Mouse (Mus musculus): ENCODE measurements around the gene Slamf1.
"Not testable (repeated sequence)": the region's sequence is repeated elsewhere in the genome, so short reads cannot be mapped to it uniquely, and the experiment has no call there.

The Slamf1 gene

DNA sequence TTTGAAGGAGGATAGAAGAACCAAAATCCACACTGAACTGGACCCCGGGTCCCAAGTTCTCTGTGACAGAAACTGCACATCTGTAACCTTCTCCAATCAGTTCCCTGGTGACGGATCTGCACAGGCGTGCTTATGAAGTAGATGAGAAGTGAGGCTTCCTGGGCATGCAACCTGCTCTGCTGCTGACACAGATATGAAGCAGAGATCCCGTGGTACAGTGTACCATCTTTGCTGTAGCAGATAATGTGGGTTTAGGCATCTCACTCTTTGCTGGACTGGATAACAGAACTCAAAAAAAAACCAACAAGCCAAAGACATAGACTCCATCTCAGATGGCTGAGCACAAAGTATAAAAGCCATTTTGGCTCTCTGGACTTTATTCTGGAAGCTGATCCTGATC, 32.7 kb downstream of the Slamf1 start:
- CTCF ChIA-PET, result interaction anchor here (0.6 kb wide), 1 partner anchor 232 kb away, joined by 10 read pairs; no protein-coding TSS in a partner anchor

DNA sequence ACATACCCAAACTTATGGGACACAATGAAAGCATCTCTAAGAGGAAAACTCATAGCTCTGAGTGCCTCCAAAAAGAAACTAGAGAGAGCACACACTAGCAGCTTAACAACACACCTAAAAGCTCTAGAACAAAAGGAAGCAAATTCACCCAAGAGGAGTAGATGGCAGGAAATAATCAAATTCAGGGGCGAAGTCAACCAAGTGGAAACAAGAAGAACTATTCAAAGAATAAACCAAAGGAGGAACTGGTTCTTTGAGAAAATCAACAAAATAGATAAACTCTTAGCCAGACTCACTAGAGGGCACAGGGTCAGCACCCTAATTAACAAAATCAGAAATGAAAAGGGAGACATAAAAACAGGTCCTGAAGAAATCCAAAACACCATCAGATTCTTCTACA, 44.1 kb downstream of the Slamf1 start:
- CTCF ChIA-PET, result not testable (repeated sequence)

DNA sequence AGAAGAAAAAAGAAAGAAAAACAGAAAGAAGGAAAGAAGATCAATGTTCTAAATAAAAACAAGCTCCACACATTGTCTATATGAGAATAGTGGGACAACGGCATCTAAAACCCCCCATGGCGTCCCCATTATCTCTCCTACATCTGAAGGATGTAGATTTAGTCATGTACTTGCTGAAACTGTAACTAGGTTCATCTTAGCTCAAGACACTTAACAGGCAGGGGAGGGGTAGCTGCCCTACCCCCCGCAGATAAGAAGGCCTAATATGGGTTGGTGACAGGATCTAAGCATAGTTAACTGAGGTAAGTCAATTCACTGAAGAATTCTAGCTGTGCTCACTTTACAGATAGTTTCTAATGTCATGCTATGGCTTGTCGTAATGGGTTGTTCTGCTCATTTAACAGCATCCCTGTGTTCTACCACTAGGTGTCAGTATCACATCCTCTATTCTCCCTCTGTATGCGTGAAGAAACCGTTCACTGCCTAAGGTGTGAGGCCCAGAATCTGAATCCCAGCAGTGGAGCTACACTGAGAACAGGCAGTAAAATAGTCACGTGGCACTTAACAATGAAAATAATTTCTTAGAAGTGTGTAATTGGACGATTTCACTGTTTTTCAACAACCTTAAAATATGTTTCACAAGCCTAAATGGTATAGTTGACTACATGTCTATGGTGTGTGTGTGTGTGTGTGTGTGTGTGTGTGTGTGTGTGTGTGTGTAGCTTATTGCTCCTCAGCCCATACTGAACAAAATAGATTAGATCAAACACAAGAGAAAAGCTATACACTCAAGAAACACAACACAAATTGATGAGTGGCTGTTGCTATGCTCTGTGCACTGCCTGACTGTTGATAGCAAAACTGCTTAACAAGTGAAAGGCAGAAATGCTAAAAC, 48.9 kb downstream of the Slamf1 start:
- CTCF ChIA-PET, result interaction anchor here (0.6 to 1.7 kb wide), 3 partner anchors 135 to 600 kb away, joined by 4 read pairs; no protein-coding TSS in a partner anchor

DNA sequence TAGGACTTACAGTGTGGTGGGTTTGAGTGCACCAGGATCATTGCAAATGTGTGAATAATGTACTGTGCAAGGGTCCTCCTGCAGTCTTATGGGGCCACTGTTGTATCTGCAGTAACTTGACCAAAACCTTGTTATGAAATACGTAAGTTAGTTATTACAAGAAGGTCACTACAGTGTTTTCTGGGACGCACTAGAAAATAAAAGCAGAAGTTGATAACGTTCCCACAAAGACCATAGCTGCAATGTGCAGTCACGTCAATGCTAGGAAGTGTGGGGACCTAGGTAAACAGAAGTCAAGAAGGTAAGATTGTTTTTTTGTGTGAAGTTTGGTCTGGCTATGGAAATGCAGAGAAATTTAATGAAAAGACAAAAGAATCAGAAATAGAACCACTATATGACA, 50.1 kb downstream of the Slamf1 start:
- CTCF ChIA-PET, result interaction anchor here (1.7 kb wide), 1 partner anchor 184 kb away, joined by 4 read pairs; no protein-coding TSS in a partner anchor

DNA sequence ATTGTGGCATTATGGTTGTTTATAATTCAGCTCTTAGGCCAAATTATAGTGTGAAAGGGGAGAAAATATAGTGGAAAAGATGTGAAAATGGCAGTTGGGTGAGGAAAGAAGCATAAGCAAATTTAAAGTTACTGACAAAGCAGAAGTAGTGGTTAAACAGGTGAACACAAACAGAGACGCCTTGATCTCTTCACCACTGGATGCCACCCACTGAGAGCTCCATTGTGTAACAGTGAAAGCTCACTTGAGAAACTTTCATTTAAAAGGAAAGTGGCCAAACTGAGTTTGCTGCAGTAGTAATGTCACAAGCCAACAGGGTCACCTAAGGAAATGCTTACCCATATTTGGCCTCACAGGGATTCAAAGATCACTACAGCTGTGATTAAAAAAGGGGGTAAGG, 54.4 kb downstream of the Slamf1 start:
- CTCF ChIA-PET, result interaction anchor here (1.1 kb wide), 1 partner anchor 190 kb away, joined by 3 read pairs; no protein-coding TSS in a partner anchor

DNA sequence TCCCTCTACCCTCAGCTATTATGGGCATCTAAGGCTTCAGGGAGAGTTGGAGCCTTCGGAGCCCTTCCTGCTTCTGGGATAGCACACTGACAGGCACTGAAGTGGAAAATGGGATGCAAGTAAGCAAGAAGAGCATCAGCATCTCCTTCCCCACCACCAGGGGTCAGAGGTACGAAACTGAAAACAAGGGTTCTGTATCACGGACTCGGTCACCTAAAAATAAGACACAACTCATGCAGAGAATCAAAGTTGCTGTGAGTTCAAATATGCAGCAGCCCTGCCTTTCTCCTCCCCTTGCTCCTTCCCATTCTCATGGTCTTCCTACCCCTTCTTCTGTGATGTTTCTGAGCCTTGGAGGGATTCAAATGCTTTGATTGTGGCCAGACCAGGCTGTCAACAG, 58.5 kb downstream of the Slamf1 start:
- CTCF ChIA-PET, result interaction anchor here (1.8 kb wide), 1 partner anchor 175 kb away, joined by 6 read pairs; no protein-coding TSS in a partner anchor

DNA sequence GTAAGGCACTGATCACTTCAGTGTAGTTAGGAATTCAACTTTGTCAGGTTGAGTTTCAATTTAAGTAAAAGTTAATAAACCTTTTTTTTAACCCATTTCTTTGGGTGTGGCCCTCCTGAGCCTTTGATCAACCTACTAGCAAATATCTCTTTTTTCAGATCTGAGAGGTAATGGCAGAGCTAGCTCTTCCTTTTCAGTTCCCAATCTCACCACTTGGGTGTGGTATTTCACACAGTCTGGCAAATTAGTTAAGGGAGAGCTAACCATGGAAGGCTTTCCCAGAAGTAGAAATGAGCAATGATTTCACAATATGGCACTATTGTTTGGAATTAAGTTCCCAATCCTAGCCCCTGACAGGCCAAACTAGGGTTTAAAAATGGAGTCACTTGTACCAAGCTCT, 59.2 kb downstream of the Slamf1 start:
- CTCF ChIA-PET, result interaction anchor here (0.5 to 1.8 kb wide), 3 partner anchors 14 to 175 kb away, joined by 3 to 6 read pairs (median 3); no protein-coding TSS in a partner anchor

DNA sequence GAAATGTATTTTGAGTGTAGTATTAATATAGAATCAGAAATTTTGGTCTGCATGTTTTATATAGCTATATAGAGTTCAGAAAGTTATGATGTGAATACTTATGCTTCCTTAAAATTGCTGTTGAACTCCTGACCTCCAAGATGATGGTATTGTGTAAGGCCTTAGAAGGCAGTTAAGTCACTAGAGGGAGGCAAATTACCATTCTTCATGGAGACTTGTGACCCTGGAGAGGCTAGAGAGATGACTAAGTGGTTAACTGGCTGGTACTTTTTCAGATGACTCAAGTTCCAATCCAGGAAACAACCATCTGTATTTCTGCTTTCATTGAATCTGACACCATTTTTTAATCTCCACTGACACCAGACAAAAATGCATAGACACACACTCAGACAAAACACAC, 60.7 kb downstream of the Slamf1 start:
- CTCF ChIA-PET, result interaction anchor here (1.2 kb wide), 1 partner anchor 23 kb away, joined by 3 read pairs; no protein-coding TSS in a partner anchor

DNA sequence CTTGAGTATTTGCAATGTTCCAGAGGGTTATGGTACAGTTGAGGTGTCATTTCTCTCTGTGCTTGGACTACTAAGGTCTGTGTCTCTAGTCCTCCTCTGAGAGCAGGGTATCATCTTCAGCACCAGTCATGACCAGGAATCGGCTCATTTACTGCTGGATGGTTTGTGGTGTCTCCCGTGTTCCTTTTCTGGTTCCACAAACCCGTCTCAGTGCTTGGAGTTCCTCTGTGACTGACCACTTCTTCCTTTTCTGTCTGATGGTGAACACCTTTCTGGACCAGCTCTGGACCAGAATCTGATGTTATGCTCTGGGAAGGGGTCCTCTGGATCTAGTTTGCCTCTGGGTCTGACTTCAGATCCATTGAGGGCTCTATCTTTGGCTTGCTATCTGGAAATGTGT, 72.6 kb downstream of the Slamf1 start, which contains the start of gene Cd84:
Cd84 (plus strand) TSS at position 210 of the 400 bp plus-strand sequence.
- CTCF ChIA-PET, result no interaction called here

DNA sequence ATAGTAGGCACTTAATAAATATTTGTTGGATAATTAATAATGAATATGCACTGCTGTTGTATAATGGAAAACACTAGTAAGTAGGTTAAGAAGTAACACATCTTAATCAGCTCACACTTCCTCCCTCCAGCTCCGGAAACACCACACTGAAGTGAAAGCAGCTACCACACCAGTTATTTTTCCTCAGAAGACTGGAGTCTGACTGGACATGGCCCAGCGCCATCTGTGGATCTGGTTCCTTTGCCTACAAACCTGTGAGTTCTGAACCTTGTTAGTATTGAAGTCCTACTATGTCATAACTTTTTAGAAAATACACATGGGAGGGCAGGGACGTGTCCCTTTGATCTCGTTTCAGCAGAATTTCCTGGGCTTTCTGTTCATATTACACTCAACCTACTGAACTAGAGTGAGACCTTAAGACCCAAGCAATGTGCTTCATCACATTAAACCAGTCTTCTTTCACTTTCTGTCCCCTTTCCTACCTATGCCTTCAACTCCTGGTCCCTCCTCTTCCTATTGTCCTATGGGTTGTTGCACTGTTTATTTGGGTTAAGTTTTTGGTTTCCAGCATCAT, 73.6 kb downstream of the Slamf1 start:
- CTCF ChIA-PET, result interaction anchor here (1.4 kb wide), 1 partner anchor 9 kb away, joined by 5 read pairs; no protein-coding TSS in a partner anchor

DNA sequence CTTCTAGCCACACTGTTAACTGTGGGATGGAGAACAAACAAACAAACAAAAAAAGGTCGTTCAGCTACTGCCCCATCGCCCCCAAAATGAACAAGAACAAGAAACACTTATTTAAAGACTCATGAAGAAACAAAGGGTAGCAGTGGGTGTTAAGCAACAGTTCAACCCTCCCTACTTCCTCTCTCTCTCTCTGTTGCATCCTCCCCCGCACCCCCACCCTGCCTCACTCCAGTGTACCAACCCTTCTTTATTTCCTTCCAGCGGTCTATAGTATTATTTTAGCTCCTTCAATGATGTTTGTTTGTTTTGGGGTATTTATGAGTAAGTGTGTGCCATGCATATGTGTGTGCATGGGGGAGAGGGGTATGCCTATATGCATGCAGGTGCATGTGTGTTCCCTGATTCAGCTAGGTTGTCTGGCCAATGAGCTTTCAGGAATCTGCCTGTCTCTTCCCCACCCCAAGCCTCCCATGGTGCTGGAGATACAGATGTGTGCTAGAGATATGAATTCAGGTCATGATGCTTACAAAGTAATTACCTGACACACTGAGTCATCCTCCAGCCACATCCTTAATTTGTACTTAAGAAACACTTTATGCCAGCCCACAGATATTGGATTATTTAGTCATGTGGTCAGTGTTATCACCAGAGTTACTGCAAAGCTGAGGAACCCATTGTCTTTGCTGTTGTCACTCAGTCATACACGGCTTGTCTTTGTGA, 78.3 kb downstream of the Slamf1 start:
- CTCF ChIA-PET, result interaction anchor here (0.7 kb wide), 1 partner anchor 877 kb away, joined by 5 read pairs; no protein-coding TSS in a partner anchor

DNA sequence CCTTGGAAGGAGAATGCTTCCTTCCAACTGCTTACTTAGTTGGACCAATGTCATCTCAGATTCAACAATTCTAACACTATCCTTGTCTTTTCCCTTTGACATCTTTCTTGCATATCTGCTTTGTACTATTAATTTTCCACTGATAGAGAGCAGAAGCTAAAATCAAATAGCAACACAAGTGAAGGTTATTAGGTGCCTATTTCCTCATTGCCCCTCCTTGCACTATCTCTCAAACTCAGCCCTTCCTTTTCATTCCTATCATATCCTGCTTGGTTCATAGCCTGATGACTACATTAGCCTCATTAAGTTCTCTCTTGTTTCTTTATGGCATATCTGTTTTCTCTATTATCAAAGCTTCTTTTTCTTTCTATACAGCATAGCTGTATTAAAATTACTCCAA, 81.3 kb downstream of the Slamf1 start:
- CTCF ChIA-PET, result no interaction called here

DNA sequence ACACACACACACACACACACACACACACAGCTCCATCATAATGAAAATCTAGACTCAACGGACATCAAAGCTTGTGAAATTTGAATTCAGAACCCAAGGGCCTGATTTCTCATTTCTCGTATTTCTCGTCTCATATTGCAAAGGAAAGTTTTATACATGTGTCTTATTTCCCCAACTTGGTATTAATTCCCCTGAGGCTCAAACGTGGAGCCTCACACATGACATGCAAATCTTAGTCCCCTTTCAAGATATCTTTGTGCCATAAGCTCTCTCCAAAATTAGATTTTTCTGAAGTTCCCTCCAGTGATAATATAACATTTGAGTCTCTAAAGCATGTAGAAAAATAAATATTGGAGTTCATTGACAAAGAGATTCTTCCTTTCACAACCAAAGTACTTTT, 81.8 kb downstream of the Slamf1 start:
- CTCF ChIA-PET, result interaction anchor here (0.7 to 1.2 kb wide), 3 partner anchors 8 to 538 kb away, joined by 3 to 5 read pairs (median 4); no protein-coding TSS in a partner anchor

DNA sequence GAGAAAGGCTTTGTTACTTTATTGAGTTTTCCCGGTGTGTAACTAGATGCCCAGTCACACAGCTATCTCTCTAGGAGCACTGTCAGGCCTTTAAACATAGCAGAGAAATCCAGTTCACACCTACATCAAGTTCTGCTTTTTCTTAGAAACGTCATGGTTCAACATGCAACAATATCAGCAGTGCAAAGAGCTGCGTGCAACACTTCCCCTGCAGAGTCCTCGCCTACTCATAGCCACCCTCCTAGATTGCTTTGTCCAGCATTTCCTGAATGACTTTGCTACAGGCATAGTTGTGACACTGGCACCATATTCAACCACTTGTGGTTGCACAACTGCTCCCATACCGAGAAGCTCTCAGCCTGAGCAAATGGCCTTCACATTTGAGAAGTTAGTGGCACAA, 82.5 kb downstream of the Slamf1 start:
- CTCF ChIA-PET, result interaction anchor here (0.6 to 1.2 kb wide), 4 partner anchors 9 to 459 kb away, joined by 3 to 5 read pairs (median 4); no protein-coding TSS in a partner anchor

Measured in spleen, embryonic (tissue).